Mouse (Mus musculus): ENCODE results near the gene Ugt2b1. TPM values are rescaled to one million over a fixed set of nuclear protein-coding genes. Genes with fewer than 3 reads are reported as not detected.

The Ugt2b1 gene
- not detected for total RNA-seq (2023)

DNA sequence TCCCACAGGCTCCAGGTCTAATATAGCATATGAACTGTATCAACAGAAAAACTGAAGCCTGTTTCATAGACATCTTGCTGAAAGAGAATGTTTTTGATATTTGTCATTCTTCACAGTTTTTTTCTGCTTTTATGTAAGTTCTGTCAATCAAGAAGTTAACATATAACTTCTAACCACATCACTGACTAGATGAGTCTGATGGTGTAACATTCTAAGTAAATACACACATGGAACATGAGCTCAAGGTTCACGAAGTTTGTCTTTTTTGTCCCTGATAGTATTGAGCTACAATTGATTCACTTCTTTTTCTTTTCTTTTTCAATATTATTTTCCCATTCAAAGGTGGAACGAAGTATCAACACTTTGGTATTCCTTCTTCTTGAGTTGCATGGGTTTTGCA lies at the start of gene Ugt2b1:
TSS of gene Ugt2b1 (minus strand) at position 105 of the 400 bp plus-strand sequence.

DNA sequence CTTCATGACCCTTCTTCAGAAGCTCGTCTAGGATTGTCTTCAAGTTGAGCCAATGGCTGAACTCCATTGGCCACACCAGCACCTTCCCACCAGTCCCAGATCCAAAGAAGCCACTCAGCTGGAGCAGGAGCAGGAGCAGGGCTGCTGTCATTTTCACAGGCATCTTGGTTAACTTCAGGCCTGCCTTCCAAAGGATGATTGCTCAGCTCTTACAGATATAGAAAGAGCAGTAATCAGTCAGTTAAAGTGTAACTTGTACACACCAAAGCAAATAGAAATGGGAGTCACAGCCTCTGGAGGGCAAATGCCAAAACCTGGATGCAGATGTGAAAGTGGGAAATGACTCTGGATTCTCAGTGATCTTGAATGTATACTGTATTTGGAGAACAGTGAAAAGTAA lies 19.6 kb downstream of the Ugt2b1 start, which contains the start of gene Ugt2b34:
TSS of gene Ugt2b34 (minus strand) at position 180 of the 400 bp plus-strand sequence.

Other genes starting within 250 kb of the Ugt2b1 start
- gene Tmprss11e, start 180.7 kb downstream of the Ugt2b1 start, total RNA-seq (2023) = not detected
- 210 TPM for gene Ythdc1, start 122.3 kb downstream of the Ugt2b1 start, total RNA-seq (2023)
- not detected for gene Ugt2b34, start 19.6 kb downstream of the Ugt2b1 start, total RNA-seq (2023)
- gene Ugt2b35, start 74.3 kb upstream of the Ugt2b1 start, total RNA-seq (2023) = not detected
- not detected for gene Ugt2b36, start 166.0 kb upstream of the Ugt2b1 start, total RNA-seq (2023)
- gene Ugt2b5, start 213.8 kb upstream of the Ugt2b1 start, total RNA-seq (2023) = not detected

Data from CD8-positive naive resting alpha-beta T cell, adult 57 days (primary cell).